Mouse (Mus musculus) hindbrain, embryonic 10.5 days (tissue): Measurements from ENCODE around the gene Adgrd1. TPM values are rescaled to one million over a fixed set of nuclear protein-coding genes. Genes with fewer than 3 reads are reported as not detected.
A peak's percentile ranks its signal among the peaks of the same experiment; 100 is the strongest.

Source experiments
- DNase-seq: peaks from one replicate; pipeline ENCODE4 v3.0.0-alpha.2; 2017; ENCODE audit warnings: low spot score
- H3K27ac ChIP-seq: fragments of 300-500 bp; sonication (generic); 2 replicates; pipeline ENCODE4 v1.5.1; 2016; ENCODE audit warnings: mild to moderate bottlenecking, moderate library complexity
- H3K27me3 ChIP-seq: fragments of 300-500 bp; sonication (generic); 2 replicates; pipeline ENCODE4 v1.6.1; 2016; ENCODE audit warnings: mild to moderate bottlenecking; ENCODE audit not compliant: poor library complexity, insufficient read depth, severe bottlenecking
- H3K36me3 ChIP-seq: fragments of 300-500 bp; sonication (generic); 2 replicates; pipeline ENCODE4 v1.6.1; 2016; ENCODE audit warnings: mild to moderate bottlenecking, moderate library complexity
- H3K4me1 ChIP-seq: fragments of 300-500 bp; sonication (generic); replicated peaks from 2 replicates; pipeline ENCODE4 v1.6.1; 2016; ENCODE audit warnings: mild to moderate bottlenecking
- H3K4me3 ChIP-seq: fragments of 300-500 bp; sonication (generic); 2 replicates; pipeline ENCODE4 v1.5.1; 2016; ENCODE audit warnings: mild to moderate bottlenecking, moderate library complexity
- H3K9me3 ChIP-seq: fragments of 300-500 bp; sonication (generic); 2 replicates; pipeline ENCODE4 v1.6.1; 2016; ENCODE audit warnings: mild to moderate bottlenecking, moderate library complexity
- WGBS: fragments of 180-500 bp; shearing (Covaris S2); methylation state at CpG from one replicate; pipeline ENCODE4 v1.1.7; 2016; 5-methylcytosine and 5-hydroxymethylcytosine counted together
- polyA plus RNA-seq: library from polyadenylated mRNA; unstranded; fragments of >200 nt; fragmentation: Nextera tagmentation; extraction: Ambion mirVana; gene quantifications from 2 replicates; pipeline ENCODE4 v1.2.1, GENCODE M21; 2016

The Adgrd1 gene
- polyA plus RNA-seq, 1 experiment from 2014 or later, result 0.13 TPM

DNA sequence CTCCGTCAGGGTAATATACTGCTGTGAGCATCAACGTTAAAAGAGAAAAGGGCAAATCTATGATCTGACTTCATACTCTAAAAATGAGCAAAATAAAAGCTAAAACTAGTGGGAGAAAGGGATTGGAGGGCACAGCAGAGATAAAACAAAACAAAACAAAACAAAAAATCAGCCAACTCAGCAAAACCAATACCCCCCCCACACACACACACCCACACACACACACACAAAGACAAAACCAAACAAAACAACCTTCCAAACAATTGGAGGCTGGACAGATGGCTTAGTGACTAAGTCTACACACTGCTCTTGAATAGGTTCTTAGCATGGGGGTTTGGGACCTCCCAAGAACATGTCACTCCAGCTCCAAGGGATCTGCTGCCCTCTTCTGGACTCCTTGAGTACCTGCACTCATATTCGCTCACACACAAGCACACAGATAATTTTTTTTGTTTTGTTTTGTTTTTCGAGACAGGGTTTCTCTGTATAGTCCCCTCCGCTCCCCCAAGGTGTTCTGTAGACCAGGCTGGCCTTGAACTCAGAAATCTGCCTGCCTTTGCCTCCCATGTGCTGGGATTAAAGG, 122.7 kb downstream of the Adgrd1 start:
- Histone ChIP-seq H3K9me3 (peaks cover 6% of the 10 kb centered on the region), H3K27ac (peak overlapping the region; percentile 90), H3K4me1 (peaks cover 33% of the 10 kb centered on the region), H3K27me3 (no peaks in the 10 kb centered on the region), H3K4me3 (peak overlapping the region; percentile 40; the same call in 1 of the 2 replicates), H3K36me3 (no peaks in the 10 kb centered on the region)
- no peak for DNase-seq
- WGBS, result 89% methylated on average over 5 of the region's 5 CpGs

DNA sequence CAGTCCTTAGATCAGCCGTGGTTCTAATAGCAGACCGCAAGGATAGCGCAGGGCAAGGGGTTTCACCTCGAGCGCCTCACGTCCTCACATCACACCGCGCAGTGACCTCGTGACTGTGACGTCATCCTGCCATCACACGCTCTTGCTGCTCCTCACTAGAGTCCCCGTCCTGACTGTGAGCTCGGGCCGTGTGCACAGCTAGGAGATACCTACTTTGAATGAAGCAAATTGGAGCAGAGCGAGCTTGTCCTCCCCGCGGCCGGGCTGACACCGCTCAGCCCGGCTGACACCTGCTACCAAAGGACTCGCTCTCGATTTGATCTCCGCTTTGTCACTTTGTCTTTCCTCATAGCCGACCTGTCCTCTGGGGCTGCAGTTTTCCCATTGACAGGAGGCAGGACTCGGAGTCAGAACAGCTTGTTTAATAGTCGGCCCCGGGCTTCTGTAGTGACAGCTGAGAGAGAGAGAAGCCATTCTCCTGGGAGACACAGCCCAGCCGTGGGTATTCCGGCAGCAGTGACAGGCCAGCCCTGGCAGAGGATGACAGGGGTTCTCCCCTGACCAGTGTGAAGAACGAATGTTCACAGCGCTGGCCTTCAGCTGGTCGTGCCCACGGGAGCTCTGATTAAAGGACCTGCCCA, 129.4 kb downstream of the Adgrd1 start:
- Histone ChIP-seq H3K4me1 (peaks cover 25% of the 10 kb centered on the region), H3K27ac (0 out of 2 replicates have a peak overlapping the region, but pooled peaks have one; percentile 25), H3K27me3 (no peaks in the 10 kb centered on the region), H3K4me3 (no peak overlapping the region), H3K9me3 (no peaks in the 10 kb centered on the region), H3K36me3 (no peaks in the 10 kb centered on the region)
- peak; percentile 35 for DNase-seq
- 67% methylated on average over 33 of the region's 33 CpGs for WGBS

GRCm38 (mm10) chr5:129228171-129228570, 131.6 kb downstream of the Adgrd1 start:
- 90% methylated on average over 2 of the region's 2 CpGs for WGBS
- Histone ChIP-seq H3K36me3 (no peaks in the 10 kb centered on the region), H3K9me3 (no peaks in the 10 kb centered on the region)

GRCm38 (mm10) chr5:129233301-129233700, 136.8 kb downstream of the Adgrd1 start:
- Histone ChIP-seq H3K9me3 (0 out of 2 replicates have a peak, but pooled peaks cover 3% of the 10 kb centered on the region), H3K27me3 (no peaks in the 10 kb centered on the region), H3K36me3 (no peaks in the 10 kb centered on the region), H3K4me1 (peaks cover 31% of the 10 kb centered on the region), H3K27ac (peak overlapping the region; percentile 41; the same call in 1 of the 2 replicates), H3K4me3 (no peak overlapping the region)
- no peak for DNase-seq
- 91% methylated on average over 4 of the region's 4 CpGs for WGBS

More at GRCm38 (mm10) chr5:129228171-129228570, 131.6 kb downstream of the Adgrd1 start:
- H3K27ac ChIP-seq, result 0 out of 2 replicates have a peak overlapping the region, but pooled peaks have one; percentile 35
- H3K4me1 ChIP-seq, result peaks cover 37% of the 10 kb centered on the region
- no peak for DNase-seq
- no peaks in the 10 kb centered on the region for H3K27me3 ChIP-seq
- no peak overlapping the region for H3K4me3 ChIP-seq

DNA sequence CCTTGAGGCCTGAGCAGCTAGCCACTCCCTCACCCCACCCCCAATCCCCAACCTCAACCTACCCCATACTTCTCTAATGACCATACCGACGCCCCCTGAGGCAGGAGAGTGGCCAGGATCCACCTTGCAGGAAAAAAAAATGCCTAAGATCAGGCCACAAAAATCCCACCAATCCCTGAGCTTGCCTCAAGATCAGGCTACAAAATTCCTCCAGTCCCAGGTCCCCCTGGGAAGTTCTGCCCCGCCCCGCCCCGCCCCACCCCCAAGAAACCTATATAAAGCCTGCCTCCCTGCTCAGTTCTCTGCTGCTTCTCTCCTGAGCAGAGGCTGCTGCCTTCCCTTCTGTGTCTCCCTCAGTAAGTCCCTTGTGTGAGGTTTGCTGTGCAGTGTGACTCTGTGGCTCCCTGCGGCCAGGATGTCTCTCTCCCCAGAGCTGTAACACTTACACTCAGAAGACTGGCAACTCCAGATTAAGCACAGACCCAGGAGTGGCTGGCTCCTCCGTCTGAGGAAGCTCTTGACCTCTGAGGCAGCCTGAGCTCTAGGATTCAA, 137.4 kb downstream of the Adgrd1 start:
- H3K4me1 ChIP-seq, result peaks cover 31% of the 10 kb centered on the region
- DNase-seq, result no peak
- peak overlapping the region; percentile 45 for H3K27ac ChIP-seq
- no peaks in the 10 kb centered on the region for H3K27me3 ChIP-seq
- H3K9me3 ChIP-seq, result 0 out of 2 replicates have a peak, but pooled peaks cover 3% of the 10 kb centered on the region
- 85% methylated on average over 7 of the region's 7 CpGs for WGBS
- H3K36me3 ChIP-seq, result no peaks in the 10 kb centered on the region
- no peak overlapping the region for H3K4me3 ChIP-seq

GRCm38 (mm10) chr5:129236366-129236765, 139.8 kb downstream of the Adgrd1 start:
- Histone ChIP-seq H3K4me3 (no peak overlapping the region), H3K4me1 (peaks cover 20% of the 10 kb centered on the region), H3K27ac (no peak overlapping the region), H3K36me3 (no peaks in the 10 kb centered on the region), H3K9me3 (0 out of 2 replicates have a peak, but pooled peaks cover 3% of the 10 kb centered on the region), H3K27me3 (no peaks in the 10 kb centered on the region)
- DNase-seq, result no peak
- WGBS, result 83% methylated on average over 11 of the region's 11 CpGs

DNA sequence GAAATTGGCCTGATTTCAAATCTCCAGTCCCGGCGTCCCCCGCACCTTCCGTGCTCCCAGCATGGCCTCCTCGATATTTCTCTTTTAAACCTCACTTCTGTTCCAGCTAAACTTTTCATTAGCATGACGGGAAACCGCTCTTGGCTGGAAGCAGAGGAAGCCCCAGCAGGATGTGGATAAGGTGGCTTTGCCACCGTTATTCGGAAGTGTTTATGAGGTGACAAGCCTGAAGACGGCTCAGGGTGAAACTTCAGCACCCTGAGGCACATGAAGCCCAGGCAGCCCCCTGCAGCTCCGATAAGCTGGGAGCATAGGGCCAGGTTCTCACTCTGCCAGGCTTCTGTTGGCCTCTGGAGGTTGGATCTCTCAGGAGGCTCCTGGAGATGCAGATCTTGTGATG, 145.3 kb downstream of the Adgrd1 start:
- H3K4me3 ChIP-seq, result no peak overlapping the region
- no peaks in the 10 kb centered on the region for H3K36me3 ChIP-seq
- 85% methylated on average over 11 of the region's 11 CpGs for WGBS
- no peak for DNase-seq
- peaks cover 22% of the 10 kb centered on the region for H3K4me1 ChIP-seq
- H3K9me3 ChIP-seq, result no peaks in the 10 kb centered on the region
- no peaks in the 10 kb centered on the region; the same call in 1 of the 2 replicates for H3K27me3 ChIP-seq
- H3K27ac ChIP-seq, result no peak overlapping the region

DNA sequence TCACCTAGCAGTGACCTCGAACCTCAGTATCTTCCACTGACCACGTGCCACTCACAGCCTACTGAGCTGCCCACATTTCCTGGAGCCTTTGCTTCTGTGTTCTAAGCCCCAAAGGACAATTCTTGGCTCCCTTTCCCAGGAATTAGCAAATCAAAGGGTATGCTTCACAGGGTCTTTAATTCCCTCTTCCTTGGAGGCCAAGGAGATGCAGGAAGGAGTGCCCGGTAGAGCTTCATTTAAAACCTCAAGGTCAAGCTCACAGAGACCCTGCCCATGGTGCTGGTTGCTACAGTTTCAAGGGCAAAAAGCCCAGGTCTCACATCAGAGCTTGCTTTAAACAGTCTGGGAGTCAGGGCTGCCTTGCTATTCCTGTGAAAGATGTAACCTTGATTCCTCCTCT, 145.7 kb downstream of the Adgrd1 start:
- no peak overlapping the region for H3K27ac ChIP-seq
- no peak overlapping the region for H3K4me3 ChIP-seq
- no peaks in the 10 kb centered on the region for H3K36me3 ChIP-seq
- H3K9me3 ChIP-seq, result no peaks in the 10 kb centered on the region
- DNase-seq, result no peak
- 61% methylated on average over 3 of the region's 3 CpGs for WGBS
- no peaks in the 10 kb centered on the region; the same call in 1 of the 2 replicates for H3K27me3 ChIP-seq
- peaks cover 22% of the 10 kb centered on the region for H3K4me1 ChIP-seq

DNA sequence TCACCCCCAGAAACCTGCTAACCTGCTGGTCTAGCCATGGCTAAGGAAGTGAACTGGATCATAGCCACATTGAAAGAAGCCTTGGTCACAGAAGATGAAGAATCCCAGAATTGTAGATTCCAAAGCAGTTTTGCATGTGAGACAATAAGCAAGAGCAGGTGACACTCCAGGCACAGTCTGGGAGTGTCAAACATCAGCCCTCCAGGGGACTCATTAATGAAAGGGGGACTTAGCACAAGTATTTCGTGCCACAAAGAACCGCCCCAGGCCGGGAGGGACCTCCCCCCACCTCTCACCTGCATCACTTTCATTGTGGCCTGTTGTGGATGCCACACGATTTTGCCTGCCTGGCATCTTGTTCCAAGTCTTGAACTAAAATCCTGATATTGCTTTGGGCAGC, 146.6 kb downstream of the Adgrd1 start:
- no peak overlapping the region for H3K4me3 ChIP-seq
- no peak for DNase-seq
- 67% methylated on average over 4 of the region's 4 CpGs for WGBS
- H3K27me3 ChIP-seq, result no peaks in the 10 kb centered on the region; the same call in 1 of the 2 replicates
- no peak overlapping the region for H3K27ac ChIP-seq
- H3K4me1 ChIP-seq, result peaks cover 22% of the 10 kb centered on the region
- H3K36me3 ChIP-seq, result no peaks in the 10 kb centered on the region
- H3K9me3 ChIP-seq, result no peaks in the 10 kb centered on the region

DNA sequence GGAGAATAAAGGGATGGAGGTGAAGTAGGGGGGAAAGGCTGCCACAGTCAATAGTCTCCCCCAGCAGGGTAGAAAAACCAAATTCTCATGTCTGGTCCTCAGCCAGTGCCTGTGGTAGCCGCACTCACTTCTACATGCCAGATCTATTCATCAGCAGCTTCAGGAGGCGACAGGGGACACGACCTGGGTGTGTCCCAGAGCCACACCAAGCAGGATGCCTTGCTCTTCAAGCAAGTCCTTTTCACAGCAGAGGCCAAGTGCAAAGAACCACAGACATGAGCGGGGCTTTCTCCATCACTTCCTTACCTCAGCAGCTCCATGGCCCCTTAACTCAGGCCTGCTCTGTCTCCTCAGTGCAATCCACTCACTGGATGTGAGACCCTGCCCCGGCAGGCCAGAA, 147.8 kb downstream of the Adgrd1 start:
- H3K4me1 ChIP-seq, result peaks cover 27% of the 10 kb centered on the region
- H3K4me3 ChIP-seq, result no peak overlapping the region
- H3K36me3 ChIP-seq, result no peaks in the 10 kb centered on the region
- WGBS, result 62% methylated on average over 5 of the region's 5 CpGs
- no peaks in the 10 kb centered on the region for H3K9me3 ChIP-seq
- no peak for DNase-seq
- H3K27ac ChIP-seq, result peak overlapping the region; percentile 35; the same call in 1 of the 2 replicates
- no peaks in the 10 kb centered on the region; the same call in 1 of the 2 replicates for H3K27me3 ChIP-seq

DNA sequence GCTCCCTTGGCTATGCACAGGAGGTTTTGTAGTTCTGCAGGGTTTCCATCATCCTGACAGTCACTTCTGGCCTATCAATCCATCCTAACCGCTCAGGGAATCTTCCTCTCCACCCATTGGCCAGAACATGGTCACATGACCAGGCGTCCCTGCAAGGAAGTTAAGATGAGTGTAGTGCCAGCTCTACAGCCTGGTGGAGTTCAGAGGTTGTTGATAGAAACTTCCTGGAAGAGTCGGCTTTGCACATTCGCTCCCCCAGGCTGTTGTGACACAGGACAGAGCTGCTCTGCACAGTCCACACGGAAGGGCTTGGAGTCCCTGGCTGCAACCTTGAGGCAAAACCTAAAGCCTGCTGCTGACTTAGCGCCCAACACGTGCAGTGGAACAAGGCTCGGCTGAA, 152.5 kb downstream of the Adgrd1 start:
- WGBS, result 83% methylated on average over 8 of the region's 8 CpGs
- Histone ChIP-seq H3K4me3 (no peak overlapping the region), H3K4me1 (peaks cover 25% of the 10 kb centered on the region), H3K9me3 (0 out of 2 replicates have a peak, but pooled peaks cover under 1% of the 10 kb centered on the region), H3K27me3 (no peaks in the 10 kb centered on the region), H3K36me3 (no peaks in the 10 kb centered on the region), H3K27ac (no peak overlapping the region)
- DNase-seq, result no peak
